Comparison of ENCODE assay signal across 18 mouse cellular contexts in genomic region chr2:57227425-57227824, GRCm38 (mm10). TPM values are rescaled to one million over a fixed set of nuclear protein-coding genes. Genes with fewer than 3 reads are reported as not detected.
A peak's percentile ranks its signal among the peaks of the same experiment; 100 is the strongest.
DNase-seq lines count a peak whose midpoint lies in the region; TF ChIP-seq lines count a peak whose summit lies in the region.
"Had no signal": no experiment of that assay in that cellular context is flagged by ENCODE, and none has a peak within 500 bp of the region (broad histone marks: within the 10 kb centered on the region; RNA-seq: fewer than 3 reads in every experiment).

No protein-coding gene starts in this region.

- no peak for TF ChIP-seq CTCF in gastrocnemius, adult 2 months (IDR thresholded peaks at IDR 0.05)
- TF ChIP-seq CTCF in thymus, adult 2 months (IDR thresholded peaks at IDR 0.05; ENCODE audit: borderline replicate concordance, control insufficient read depth, extremely low read depth, insufficient read depth, low read length, poor library complexity): no peak

- WGBS in thymus, adult 2 months: 40% methylated on average over 3 of the region's 3 CpGs

- peaks cover 11% of the 10 kb centered on the region for H3K4me1 ChIP-seq in thymus, adult 2 months (replicated peaks; ENCODE audit: control insufficient read depth, insufficient read depth, low read length)
- H3K4me1 ChIP-seq: forebrain, embryonic 10.5 days; heart, embryonic 15.5 days; hindbrain, embryonic 10.5 days had no signal

- DNase-seq in gastrocnemius, adult 2 months: peak; percentile 29
- no peak for DNase-seq in gastrocnemius, postnatal 25 days
- DNase-seq in thymus, postnatal 25 days: peak; percentile 12
- no peak for DNase-seq in thymus, adult 2 months
- peak; percentile 52 to 73 for DNase-seq in cerebellum, postnatal 25 days
- no peak for DNase-seq in frontal cortex, postnatal 25 days (ENCODE audit: low spot score in 2 of 2)
- DNase-seq in spleen, adult 18-20 months: no peak
- no peak for DNase-seq in urinary bladder, postnatal 14 days (ENCODE audit: low spot score)
- DNase-seq: adrenal gland, adult 8-10 months; kidney, adult 18-20 months; kidney, postnatal 14 days; lung, postnatal 14 days; right cerebral cortex, postnatal 14 days had no signal

- H3K36me3 ChIP-seq in thymus, adult 2 months (ENCODE audit: control insufficient read depth, insufficient read depth, low read length): no peaks in the 10 kb centered on the region
- H3K36me3 ChIP-seq: forebrain, embryonic 10.5 days; heart, embryonic 15.5 days; hindbrain, embryonic 10.5 days; limb, embryonic 13.5 days had no signal

- H3K27me3 ChIP-seq in thymus, adult 2 months (ENCODE audit: control insufficient read depth, insufficient read depth, low read length): no peaks in the 10 kb centered on the region
- H3K27me3 ChIP-seq: heart, embryonic 15.5 days had no signal

- intact Hi-C loops in gastrocnemius, adult 2 months (cut with DNase I): no loop called here

- no peak overlapping the region for H3K27ac ChIP-seq in gastrocnemius, adult 2 months
- H3K27ac ChIP-seq in thymus, adult 2 months (ENCODE audit: control insufficient read depth, insufficient read depth, low read length): no peak overlapping the region
- H3K27ac ChIP-seq: forebrain, embryonic 10.5 days; heart, embryonic 15.5 days; hindbrain, embryonic 10.5 days; limb, embryonic 13.5 days; stomach, postnatal 0 days had no signal

- no peak for TF ChIP-seq POLR2A in thymus, adult 2 months (IDR thresholded peaks at IDR 0.05; ENCODE audit: control insufficient read depth, extremely low read depth, insufficient read depth, low read length, poor library complexity)

- no peak overlapping the region for H3K4me3 ChIP-seq in gastrocnemius, adult 2 months
- H3K4me3 ChIP-seq in thymus, adult 2 months (ENCODE audit: control insufficient read depth, insufficient read depth, low read length): no peak overlapping the region
- H3K4me3 ChIP-seq: forebrain, embryonic 10.5 days; heart, embryonic 15.5 days; hindbrain, embryonic 10.5 days; limb, embryonic 13.5 days had no signal

RNA-seq across cellular contexts. Expression of gene Gpd2, which starts 10.0 kb away (rescaled TPM):
- total RNA-seq in gastrocnemius, adult 2 months (2021): 100 to 1,000 TPM; 155 to 233 TPM
- total RNA-seq in gastrocnemius, postnatal 25 days (2021): 100 to 1,000 TPM; 193 to 197 TPM
- 10.0 and 14.6 TPM in 2 replicates for polyA plus RNA-seq in thymus, adult 2 months (2012; rRNA removed)

Comparison
In these comparisons a context has a peak if more than half of its experiments do, and no peak if none do; other contexts are left out.
1. DNase-seq: peak in gastrocnemius, adult 2 months (single experiment), thymus, postnatal 25 days (single experiment) and cerebellum, postnatal 25 days (2 of 2); none in gastrocnemius, postnatal 25 days (single experiment), thymus, adult 2 months (single experiment), frontal cortex, postnatal 25 days (0 of 2), spleen, adult 18-20 months (0 of 2) and urinary bladder, postnatal 14 days (single experiment).